Mouse (Mus musculus) 3134 (cell line): Measurements from ENCODE around the gene Anks1b.

ENCODE experiments used
- DNase-seq: peaks from one replicate; pipeline ENCODE4 v3.0.0-alpha.2; 2011; ENCODE audit warnings: low spot score; ENCODE audit not compliant: insufficient read length; ENCODE audit errors: extremely low read depth

The Anks1b gene

GRCm38 (mm10) chr10:90990340-90990739 lies 1117.0 kb downstream of the Anks1b start:
- DNase-seq, result no peak

- DNase-seq, result no peak
Observed at GRCm38 (mm10) chr10:90992237-90992636, 1118.9 kb downstream of the Anks1b start.

GRCm38 (mm10) chr10:90993869-90994268 lies 1120.6 kb downstream of the Anks1b start:
- no peak for DNase-seq

- DNase-seq, result no peak
Observed at GRCm38 (mm10) chr10:90999899-91000298, 1126.6 kb downstream of the Anks1b start.

GRCm38 (mm10) chr10:91001421-91001820 lies 1128.1 kb downstream of the Anks1b start:
- DNase-seq, result no peak

- DNase-seq, result no peak
Observed at GRCm38 (mm10) chr10:91005858-91006538, 1132.7 kb downstream of the Anks1b start.
